Mouse (Mus musculus): Measurements from ENCODE around the gene Hesx1.

GRCm38 (mm10) chr14:27043416-27043815, 49.2 kb downstream of the Hesx1 start:
- TF ChIP-seq POLR2A (IDR thresholded peaks at IDR 0.05; ENCODE audit: low read depth, low read length), result no peak
- no peak for TF ChIP-seq CTCF (IDR thresholded peaks at IDR 0.05; ENCODE audit: borderline replicate concordance, insufficient read depth, low read length)

All from embryonic fibroblast, embryonic 13.5 days (primary cell).